Mouse (Mus musculus) brain, embryonic 14.5 days (tissue): Measurements from ENCODE around the gene Galntl6. TPM values are rescaled to one million over a fixed set of nuclear protein-coding genes. Genes with fewer than 3 reads are reported as not detected.

ENCODE experiments used
- DNase-seq: peaks from one replicate; pipeline ENCODE4 v3.0.0-alpha.2; 2011; ENCODE audit warnings: low read depth
- CTCF ChIP-seq: fragments of 200-500 bp; IDR thresholded peaks from 2 replicates; pipeline ENCODE4 v1.5.1; 2012; ENCODE audit warnings: inconsistent platforms, mild to moderate bottlenecking, moderate library complexity, borderline replicate concordance; ENCODE audit not compliant: insufficient read depth, insufficient read length; ENCODE audit errors: extremely low read depth
- POLR2A ChIP-seq: fragments of 200-500 bp; IDR thresholded peaks from 2 replicates; pipeline ENCODE4 v1.6.1; 2012; ENCODE audit warnings: mild to moderate bottlenecking, inconsistent platforms, borderline replicate concordance; ENCODE audit not compliant: poor library complexity, insufficient read depth, insufficient read length, severe bottlenecking; ENCODE audit errors: extremely low read depth
- polyA plus RNA-seq: library from polyadenylated mRNA; depleted of rRNA; stranded (reverse); fragments of >200 nt; gene quantifications from 2 replicates; pipeline ENCODE4 v1.2.3, GENCODE M21; 2012

Gene Galntl6
- polyA plus RNA-seq, 1 experiment: 9.0 TPM

- TF ChIP-seq CTCF: no peak
- TF ChIP-seq POLR2A: no peak
- peak; percentile 73 for DNase-seq
Measured at GRCm38 (mm10) chr8:58253620-58254019, 658.8 kb downstream of the Galntl6 start.

GRCm38 (mm10) chr8:58244830-58245229 lies 667.6 kb downstream of the Galntl6 start:
- TF ChIP-seq POLR2A (no peak), CTCF (no peak)
- no peak for DNase-seq

GRCm38 (mm10) chr8:58234220-58234619 lies 678.2 kb downstream of the Galntl6 start:
- DNase-seq: no peak
- no peak for TF ChIP-seq POLR2A
- peak; percentile 30; the same call in 1 of the 2 replicates for TF ChIP-seq CTCF

GRCm38 (mm10) chr8:58228725-58229124 lies 683.7 kb downstream of the Galntl6 start:
- TF ChIP-seq CTCF (no peak), POLR2A (no peak)
- DNase-seq: no peak

- TF ChIP-seq CTCF (no peak), POLR2A (no peak)
- peak; percentile 41 for DNase-seq
Measured at GRCm38 (mm10) chr8:58217885-58218284, 694.6 kb downstream of the Galntl6 start.

- no peak for DNase-seq
- no peak for TF ChIP-seq CTCF
- TF ChIP-seq POLR2A: no peak
Measured at GRCm38 (mm10) chr8:58189694-58190093, 722.7 kb downstream of the Galntl6 start.

GRCm38 (mm10) chr8:58146961-58147360 lies 765.5 kb downstream of the Galntl6 start:
- DNase-seq: peak; percentile 81
- no peak for TF ChIP-seq POLR2A
- peak; percentile 62; the same call in 1 of the 2 replicates for TF ChIP-seq CTCF

- peak; percentile 74 for DNase-seq
- TF ChIP-seq POLR2A: no peak
Measured at GRCm38 (mm10) chr8:58086733-58087132, 825.7 kb downstream of the Galntl6 start.

- DNase-seq: peak; percentile 22
- TF ChIP-seq CTCF (no peak), POLR2A (no peak)
Measured at GRCm38 (mm10) chr8:58084931-58085330, 827.5 kb downstream of the Galntl6 start.

GRCm38 (mm10) chr8:58081715-58082114 lies 830.7 kb downstream of the Galntl6 start:
- TF ChIP-seq POLR2A (no peak), CTCF (no peak)
- DNase-seq: no peak

GRCm38 (mm10) chr8:58074611-58075010 lies 837.8 kb downstream of the Galntl6 start:
- TF ChIP-seq CTCF: no peak

GRCm38 (mm10) chr8:58073733-58074132 lies 838.7 kb downstream of the Galntl6 start:
- no peak for TF ChIP-seq CTCF
- no peak for TF ChIP-seq POLR2A
- DNase-seq: no peak

More at GRCm38 (mm10) chr8:58074611-58075010, 837.8 kb downstream of the Galntl6 start:
- DNase-seq: no peak

- DNase-seq: peak; percentile 40
- no peak for TF ChIP-seq CTCF
- no peak for TF ChIP-seq POLR2A
Measured at GRCm38 (mm10) chr8:58032271-58032670, 880.2 kb downstream of the Galntl6 start.
